Mouse (Mus musculus): ENCODE measurements around the gene Nckap5. TPM values are rescaled to one million over a fixed set of nuclear protein-coding genes. Genes with fewer than 3 reads are reported as not detected.
"Not testable (repeated sequence)": the region's sequence is repeated elsewhere in the genome, so short reads cannot be mapped to it uniquely, and the experiment has no call there.

The Nckap5 gene
- polyA plus RNA-seq, 1 experiment from 2014 or later = 28.3 TPM

DNA sequence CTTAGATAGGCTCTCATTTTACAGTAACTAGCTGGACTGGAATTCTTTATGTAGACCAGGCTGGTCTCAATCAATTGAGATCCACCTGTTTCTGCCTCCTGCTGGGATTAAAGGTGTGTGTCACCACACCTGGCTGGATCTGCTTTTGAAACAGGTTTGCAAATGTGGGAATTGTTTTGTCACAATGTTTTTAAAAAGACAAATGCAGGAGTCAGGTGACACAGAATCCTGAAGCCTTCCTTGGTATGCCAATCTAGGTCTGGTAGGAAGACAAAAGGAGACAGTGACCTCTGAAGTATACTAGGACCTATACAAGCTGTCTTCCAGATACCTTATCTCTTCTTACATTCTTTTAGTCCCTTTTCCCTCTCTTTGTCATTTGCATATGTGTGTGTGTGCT is 680.6 kb downstream of the Nckap5 start:
- Histone ChIP-seq H3K4me3 (replicated peaks) (no peak overlapping the region), H3K36me3 (replicated peaks) (no peaks in the 10 kb centered on the region), H3K9ac (no peak overlapping the region), H3K4me2 (no peak overlapping the region), H3K27ac (no peak overlapping the region), H3K27me3 (no peaks in the 10 kb centered on the region), H3K9me3 (no peaks in the 10 kb centered on the region), H3K4me1 (peaks cover 4% of the 10 kb centered on the region; the same call in 1 of the 2 replicates)
- no peak for ATAC-seq (ENCODE audit: low FRiP score)

DNA sequence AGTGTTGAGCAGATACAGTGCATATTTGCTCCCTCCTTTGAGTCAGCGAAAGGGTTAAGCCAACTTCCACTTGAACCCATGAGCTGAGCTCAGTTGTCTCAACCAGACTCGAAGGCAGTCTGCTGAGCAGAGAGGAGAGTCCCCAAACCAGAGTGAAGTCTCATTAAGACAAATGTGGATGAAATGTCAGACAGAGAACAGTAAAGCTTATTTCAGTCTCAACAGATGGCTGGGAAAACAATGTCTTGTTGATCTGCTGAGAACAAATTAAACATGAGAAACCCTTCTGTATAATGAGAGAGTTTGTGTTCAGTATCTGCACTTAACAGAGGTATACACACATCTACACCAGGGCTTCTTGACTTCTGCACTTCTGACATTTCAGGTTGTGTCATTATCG is 694.9 kb downstream of the Nckap5 start:
- Histone ChIP-seq H3K9me3 (no peaks in the 10 kb centered on the region), H3K27me3 (no peaks in the 10 kb centered on the region), H3K9ac (no peak overlapping the region), H3K4me2 (no peak overlapping the region), H3K36me3 (replicated peaks) (no peaks in the 10 kb centered on the region), H3K27ac (no peak overlapping the region), H3K4me3 (replicated peaks) (no peak overlapping the region), H3K4me1 (no peaks in the 10 kb centered on the region)
- WGBS = 87% methylated on average over 3 of the region's 3 CpGs
- no peak for ATAC-seq (ENCODE audit: low FRiP score)

DNA sequence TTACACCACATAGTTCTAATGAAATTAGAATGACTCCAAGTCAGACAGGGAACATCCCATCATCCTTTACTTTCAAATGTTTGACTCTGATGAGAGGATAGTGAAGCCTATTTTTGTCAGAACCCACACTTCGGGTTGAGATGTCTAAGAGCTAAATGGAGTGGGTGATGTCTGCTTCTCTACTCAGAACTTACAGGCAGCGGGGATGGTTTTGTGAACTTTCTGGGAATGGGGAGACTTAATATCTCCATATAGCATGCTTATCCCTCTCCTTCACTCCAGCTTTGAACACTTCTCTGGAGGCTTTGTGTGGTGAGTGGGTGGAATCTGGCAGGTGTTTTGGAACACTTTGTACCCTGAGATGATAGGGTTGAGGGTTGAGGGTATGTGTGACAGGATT is 698.3 kb downstream of the Nckap5 start:
- H3K36me3 ChIP-seq (replicated peaks) = no peaks in the 10 kb centered on the region
- H3K27me3 ChIP-seq = no peaks in the 10 kb centered on the region
- H3K4me3 ChIP-seq (replicated peaks) = no peak overlapping the region
- no peak for ATAC-seq (ENCODE audit: low FRiP score)
- H3K4me2 ChIP-seq = no peak overlapping the region
- 88% methylated on average over 2 of the region's 2 CpGs for WGBS
- H3K27ac ChIP-seq = no peak overlapping the region
- H3K9ac ChIP-seq = no peak overlapping the region
- no peaks in the 10 kb centered on the region for H3K9me3 ChIP-seq
- H3K4me1 ChIP-seq = peaks cover 6% of the 10 kb centered on the region

- no peaks in the 10 kb centered on the region for H3K36me3 ChIP-seq (replicated peaks)
- no peak overlapping the region for H3K4me2 ChIP-seq
- no peaks in the 10 kb centered on the region for H3K27me3 ChIP-seq
- no peak overlapping the region for H3K9ac ChIP-seq
- H3K27ac ChIP-seq = no peak overlapping the region
- H3K4me3 ChIP-seq (replicated peaks) = no peak overlapping the region
- peaks cover 6% of the 10 kb centered on the region for H3K4me1 ChIP-seq
- WGBS = 24% methylated on average over 1 of the region's 1 CpGs
- ATAC-seq (ENCODE audit: low FRiP score) = no peak
- H3K9me3 ChIP-seq = no peaks in the 10 kb centered on the region
Measured at GRCm38 (mm10) chr1:126129129-126129528, 701.5 kb downstream of the Nckap5 start.

DNA sequence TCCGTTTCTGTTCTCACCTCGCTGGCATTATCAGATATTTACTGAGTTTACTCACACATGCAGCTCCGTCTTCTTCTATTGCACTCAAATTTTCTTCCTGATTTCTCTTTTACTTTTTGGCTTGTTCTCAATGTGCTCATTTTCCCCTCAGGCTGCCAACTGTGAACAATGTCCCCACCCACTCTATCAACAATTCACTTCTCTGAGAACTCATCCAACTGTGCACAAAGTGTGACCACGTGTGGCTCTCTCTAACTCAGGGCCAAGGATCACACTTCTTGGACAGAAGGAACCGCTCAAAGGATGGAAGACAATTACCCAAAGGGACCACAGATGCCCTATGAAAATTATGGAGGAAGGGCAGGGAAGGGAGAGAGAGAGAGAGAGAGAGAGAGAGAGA is 707.5 kb downstream of the Nckap5 start:
- WGBS = 81% methylated on average over 5 of the region's 5 CpGs
- H3K27me3 ChIP-seq = peaks cover 8% of the 10 kb centered on the region

GRCm38 (mm10) chr1:126120506-126120905 is 710.1 kb downstream of the Nckap5 start:
- 14% methylated on average over 8 of the region's 8 CpGs for WGBS
- no peak overlapping the region for H3K4me3 ChIP-seq (replicated peaks)
- H3K4me2 ChIP-seq = no peak overlapping the region
- H3K27me3 ChIP-seq = peaks cover 8% of the 10 kb centered on the region
- H3K36me3 ChIP-seq (replicated peaks) = no peaks in the 10 kb centered on the region
- peak; percentile 46; the same call in 1 of the 2 replicates for ATAC-seq (ENCODE audit: low FRiP score)
- no peaks in the 10 kb centered on the region for H3K9me3 ChIP-seq
- no peak overlapping the region for H3K27ac ChIP-seq
- peaks cover 9% of the 10 kb centered on the region for H3K4me1 ChIP-seq
- H3K9ac ChIP-seq = no peak overlapping the region

More for the DNA sequence above, 707.5 kb downstream of the Nckap5 start:
- Histone ChIP-seq H3K27ac (no peak overlapping the region), H3K9me3 (no peaks in the 10 kb centered on the region), H3K4me2 (no peak overlapping the region), H3K9ac (no peak overlapping the region), H3K4me1 (peaks cover 9% of the 10 kb centered on the region), H3K4me3 (replicated peaks) (no peak overlapping the region), H3K36me3 (replicated peaks) (no peaks in the 10 kb centered on the region)
- no peak for ATAC-seq (ENCODE audit: low FRiP score)

DNA sequence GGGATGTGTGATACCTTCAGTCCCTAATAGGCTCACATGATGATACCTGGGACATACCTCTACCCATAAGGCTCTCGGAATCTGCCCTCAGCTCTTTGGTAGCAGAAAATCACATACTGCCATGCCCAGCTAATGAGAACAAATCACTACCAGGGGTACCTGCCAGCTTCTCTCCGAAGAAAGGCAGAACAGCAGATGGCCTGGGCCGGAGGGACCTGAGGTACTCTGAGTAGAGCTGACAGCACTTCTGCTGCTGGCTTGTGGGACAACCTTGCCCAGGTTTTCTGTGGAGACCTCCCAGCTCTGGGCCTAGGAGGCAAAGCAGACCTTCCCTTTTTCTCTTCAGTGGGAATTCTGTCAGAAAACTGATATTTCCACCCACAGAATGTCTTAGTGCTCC is 714.6 kb downstream of the Nckap5 start:
- Histone ChIP-seq H3K27me3 (peaks cover 8% of the 10 kb centered on the region; the same call in 1 of the 2 replicates), H3K4me2 (no peak overlapping the region), H3K4me1 (peaks cover 8% of the 10 kb centered on the region), H3K9me3 (no peaks in the 10 kb centered on the region), H3K27ac (no peak overlapping the region), H3K4me3 (replicated peaks) (no peak overlapping the region), H3K36me3 (replicated peaks) (no peaks in the 10 kb centered on the region), H3K9ac (no peak overlapping the region)
- ATAC-seq (ENCODE audit: low FRiP score) = no peak
- 75% methylated on average over 3 of the region's 3 CpGs for WGBS

GRCm38 (mm10) chr1:126105673-126106256 is 724.8 kb downstream of the Nckap5 start:
- Histone ChIP-seq H3K9me3 (no peaks in the 10 kb centered on the region), H3K9ac (no peak overlapping the region), H3K27me3 (no peaks in the 10 kb centered on the region), H3K4me3 (replicated peaks) (no peak overlapping the region), H3K4me2 (no peak overlapping the region), H3K27ac (no peak overlapping the region), H3K36me3 (replicated peaks) (peaks cover 7% of the 10 kb centered on the region), H3K4me1 (peaks cover 7% of the 10 kb centered on the region; the same call in 1 of the 2 replicates)
- ATAC-seq (ENCODE audit: low FRiP score) = no peak
- WGBS = 58% methylated on average over 3 of the region's 3 CpGs

DNA sequence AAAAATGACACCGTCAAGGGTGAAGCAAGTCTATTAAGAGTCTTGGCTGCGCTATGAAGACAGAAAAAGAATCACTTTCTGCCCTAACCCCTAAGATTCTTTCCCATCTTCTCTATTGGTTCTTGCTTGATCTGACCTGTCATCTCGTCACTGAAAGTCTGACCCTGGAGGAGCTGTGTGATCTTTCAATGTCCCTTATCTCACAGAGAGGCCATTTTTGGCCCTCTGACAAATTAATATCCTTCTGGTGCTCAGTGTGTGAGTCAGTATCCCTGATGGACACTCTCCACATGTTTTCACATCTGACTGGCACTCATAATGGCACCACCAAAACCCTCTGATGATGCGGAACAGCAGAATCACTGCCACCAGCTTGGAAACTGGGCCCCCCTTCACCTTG is 736.3 kb downstream of the Nckap5 start:
- Histone ChIP-seq H3K27ac (no peak overlapping the region), H3K36me3 (replicated peaks) (no peaks in the 10 kb centered on the region), H3K9ac (no peak overlapping the region), H3K27me3 (no peaks in the 10 kb centered on the region), H3K4me1 (no peaks in the 10 kb centered on the region), H3K9me3 (no peaks in the 10 kb centered on the region), H3K4me2 (no peak overlapping the region), H3K4me3 (replicated peaks) (no peak overlapping the region)
- no peak for ATAC-seq (ENCODE audit: low FRiP score)
- WGBS = 95% methylated on average over 3 of the region's 4 CpGs

DNA sequence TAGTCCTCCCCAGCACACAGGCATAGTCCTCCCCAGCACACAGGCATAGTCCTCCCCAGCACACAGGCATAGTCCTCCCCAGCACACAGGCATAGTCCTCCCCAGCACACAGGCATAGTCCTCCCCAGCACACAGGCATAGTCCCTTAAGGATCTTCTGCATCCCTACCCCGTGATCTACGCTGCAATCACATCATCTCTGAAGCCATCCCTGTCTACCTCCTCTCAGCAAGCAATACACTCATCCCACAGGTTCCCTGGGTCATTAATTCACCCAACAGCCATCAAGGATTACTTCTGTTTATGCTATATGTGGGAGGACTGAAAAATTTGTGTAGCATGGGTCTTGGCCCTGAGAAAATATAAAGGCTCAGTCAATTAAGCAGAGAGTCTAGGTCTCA is 738.6 kb downstream of the Nckap5 start:
- H3K27ac ChIP-seq; H3K9ac ChIP-seq; H3K4me3 ChIP-seq (replicated peaks); H3K9me3 ChIP-seq; ATAC-seq (ENCODE audit: low FRiP score); H3K4me2 ChIP-seq; H3K4me1 ChIP-seq; H3K36me3 ChIP-seq (replicated peaks); H3K27me3 ChIP-seq: not testable (repeated sequence)
- WGBS = 89% methylated on average over 2 of the region's 2 CpGs

DNA sequence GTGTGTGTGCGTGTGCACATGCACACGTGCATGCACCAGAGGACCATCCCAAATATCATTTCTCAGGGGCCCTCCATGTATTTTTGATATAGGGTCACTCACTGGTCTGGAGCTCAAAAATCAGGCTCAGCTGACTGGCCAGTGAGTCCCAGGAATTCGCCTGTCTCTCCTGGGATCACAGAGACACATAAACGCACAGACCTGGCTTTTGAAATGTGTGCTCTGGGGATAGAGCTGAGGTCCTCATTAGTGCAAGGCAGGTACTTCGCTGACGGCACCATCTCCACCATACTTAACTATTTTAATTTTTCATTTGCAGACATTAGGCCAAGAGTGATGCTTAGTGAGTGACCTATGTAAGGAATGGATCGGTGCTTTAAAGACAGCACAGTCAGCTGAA is 743.4 kb downstream of the Nckap5 start:
- no peak overlapping the region for H3K4me2 ChIP-seq
- no peaks in the 10 kb centered on the region for H3K36me3 ChIP-seq (replicated peaks)
- H3K27ac ChIP-seq = no peak overlapping the region
- 93% methylated on average over 7 of the region's 7 CpGs for WGBS
- no peak overlapping the region for H3K9ac ChIP-seq
- H3K9me3 ChIP-seq = no peaks in the 10 kb centered on the region
- no peaks in the 10 kb centered on the region for H3K27me3 ChIP-seq
- H3K4me3 ChIP-seq (replicated peaks) = no peak overlapping the region
- peaks cover 12% of the 10 kb centered on the region for H3K4me1 ChIP-seq
- ATAC-seq (ENCODE audit: low FRiP score) = no peak

- Histone ChIP-seq H3K27me3 (0 out of 2 replicates have a peak, but pooled peaks cover 3% of the 10 kb centered on the region), H3K4me2 (no peak overlapping the region), H3K9ac (no peak overlapping the region), H3K4me1 (peaks cover 6% of the 10 kb centered on the region), H3K36me3 (replicated peaks) (no peaks in the 10 kb centered on the region), H3K27ac (0 out of 2 replicates have a peak overlapping the region, but pooled peaks have one; percentile 59), H3K4me3 (replicated peaks) (no peak overlapping the region), H3K9me3 (no peaks in the 10 kb centered on the region)
- WGBS = 7% methylated on average over 4 of the region's 4 CpGs
- peak; percentile 55; the same call in 1 of the 2 replicates for ATAC-seq (ENCODE audit: low FRiP score)
Measured at GRCm38 (mm10) chr1:126076312-126076711, 754.3 kb downstream of the Nckap5 start.

GRCm38 (mm10) chr1:126070861-126071260 is 759.7 kb downstream of the Nckap5 start:
- Histone ChIP-seq H3K9me3 (no peaks in the 10 kb centered on the region), H3K9ac (no peak overlapping the region), H3K36me3 (replicated peaks) (no peaks in the 10 kb centered on the region), H3K4me3 (replicated peaks) (no peak overlapping the region), H3K4me1 (peaks cover 4% of the 10 kb centered on the region; the same call in 1 of the 2 replicates), H3K27me3 (no peaks in the 10 kb centered on the region), H3K27ac (no peak overlapping the region; the same call in 1 of the 2 replicates), H3K4me2 (no peak overlapping the region)
- 29% methylated on average over 2 of the region's 2 CpGs for WGBS
- no peak for ATAC-seq (ENCODE audit: low FRiP score)

Measured in forebrain, embryonic 12.5 days (tissue).